Mouse (Mus musculus): ENCODE measurements around the gene Amh.
A peak's percentile ranks its signal among the peaks of the same experiment; 100 is the strongest.
"Not testable (repeated sequence)": the region's sequence is repeated elsewhere in the genome, so short reads cannot be mapped to it uniquely, and the experiment has no call there.

The Amh gene

DNA sequence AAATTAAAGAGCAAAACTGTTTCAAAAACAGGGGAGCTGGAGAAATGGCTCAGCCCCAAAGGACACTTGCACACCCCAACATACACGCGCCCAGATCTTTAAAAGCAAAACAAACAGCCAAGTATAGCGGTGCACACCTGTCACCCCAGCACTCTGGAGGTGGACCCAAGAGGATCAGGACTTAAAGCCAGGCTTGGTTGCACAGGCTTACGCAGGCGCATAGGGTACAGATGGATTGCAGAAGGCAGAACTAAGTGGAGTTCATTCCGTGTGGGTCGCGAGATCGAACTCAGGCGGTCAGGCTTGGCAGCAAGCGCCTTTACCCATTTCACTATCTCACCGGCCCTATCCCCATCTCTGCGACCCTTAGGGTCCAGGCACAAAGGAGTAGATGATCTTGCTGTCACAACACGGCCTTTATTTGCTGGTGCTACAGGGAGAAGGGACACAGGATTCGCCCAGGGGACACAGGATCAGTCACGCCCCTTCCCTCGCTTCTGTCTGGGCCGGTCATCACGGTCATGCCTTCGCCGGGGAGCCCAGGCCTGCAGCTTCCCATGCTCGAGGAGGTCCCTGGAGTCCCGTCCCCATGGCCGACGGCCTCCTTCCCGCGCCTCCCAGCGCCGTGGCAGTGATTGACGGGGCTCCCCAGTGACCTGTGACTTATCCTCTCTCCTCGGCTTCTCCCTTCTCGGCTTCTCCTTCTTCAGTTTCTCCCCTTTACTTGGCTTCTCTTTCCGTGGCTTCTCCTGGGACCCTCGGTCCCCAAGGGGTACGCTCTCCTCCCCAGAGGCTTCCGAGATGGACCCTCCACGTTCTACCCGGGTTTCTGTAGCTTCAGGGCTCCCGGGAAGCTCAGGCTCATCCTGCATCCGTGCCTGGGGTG, 3.3 kb downstream of the Amh start:
- no peak for DNase-seq (ENCODE audit: low spot score)

DNA sequence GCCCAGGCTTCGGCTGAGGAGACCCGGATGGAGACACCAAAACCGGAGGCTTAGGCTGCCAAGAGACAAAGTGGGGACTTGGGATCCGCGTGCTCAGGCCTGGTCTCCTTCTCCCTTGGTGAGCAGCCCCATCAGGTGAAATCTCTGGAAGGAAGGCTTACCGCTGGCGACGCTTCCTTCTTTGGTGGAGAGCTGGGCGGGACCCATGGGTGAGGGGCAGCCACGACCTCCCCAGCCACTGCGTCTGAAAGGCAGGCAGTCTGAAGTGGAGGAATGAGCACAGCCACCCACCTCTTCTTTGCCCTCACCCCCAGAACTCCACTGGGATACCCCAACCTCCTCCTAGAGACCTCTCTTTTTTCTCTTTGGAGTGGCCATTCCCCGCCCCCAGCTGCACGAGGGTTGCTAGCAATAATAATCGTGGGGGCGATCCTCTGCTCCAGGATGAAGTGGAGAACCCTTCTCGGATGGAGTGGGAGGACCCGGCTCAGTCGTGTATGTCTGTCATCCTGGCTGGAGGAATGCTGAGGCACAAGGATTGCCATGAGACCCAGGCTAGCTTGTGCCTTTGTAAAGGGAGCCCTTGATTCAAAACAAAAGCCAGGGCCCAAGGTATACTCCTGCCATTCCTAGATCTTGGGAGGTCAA, 4.1 kb downstream of the Amh start:
- DNase-seq (ENCODE audit: low spot score), result no peak

DNA sequence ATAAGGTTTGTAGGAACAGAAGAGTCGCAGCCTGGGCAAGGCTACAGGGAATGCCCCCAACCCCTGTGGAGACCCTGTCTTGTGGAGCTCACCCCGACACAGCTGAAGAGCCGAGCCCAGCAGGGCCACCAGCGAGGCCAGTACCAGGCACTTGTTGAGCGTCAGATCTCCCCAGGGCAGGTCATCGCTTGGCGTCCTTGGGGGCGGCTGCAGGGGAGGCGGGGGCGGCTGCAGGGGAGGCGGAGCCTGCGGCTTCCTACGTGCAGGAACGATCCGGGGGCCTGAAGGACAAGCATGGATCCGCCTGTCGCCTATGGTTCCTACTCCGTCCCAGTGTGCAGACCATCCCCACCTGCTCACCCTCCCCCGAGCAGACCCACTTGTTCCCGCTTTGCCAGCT, 5.0 kb downstream of the Amh start:
- no peak for DNase-seq (ENCODE audit: low spot score)

DNA sequence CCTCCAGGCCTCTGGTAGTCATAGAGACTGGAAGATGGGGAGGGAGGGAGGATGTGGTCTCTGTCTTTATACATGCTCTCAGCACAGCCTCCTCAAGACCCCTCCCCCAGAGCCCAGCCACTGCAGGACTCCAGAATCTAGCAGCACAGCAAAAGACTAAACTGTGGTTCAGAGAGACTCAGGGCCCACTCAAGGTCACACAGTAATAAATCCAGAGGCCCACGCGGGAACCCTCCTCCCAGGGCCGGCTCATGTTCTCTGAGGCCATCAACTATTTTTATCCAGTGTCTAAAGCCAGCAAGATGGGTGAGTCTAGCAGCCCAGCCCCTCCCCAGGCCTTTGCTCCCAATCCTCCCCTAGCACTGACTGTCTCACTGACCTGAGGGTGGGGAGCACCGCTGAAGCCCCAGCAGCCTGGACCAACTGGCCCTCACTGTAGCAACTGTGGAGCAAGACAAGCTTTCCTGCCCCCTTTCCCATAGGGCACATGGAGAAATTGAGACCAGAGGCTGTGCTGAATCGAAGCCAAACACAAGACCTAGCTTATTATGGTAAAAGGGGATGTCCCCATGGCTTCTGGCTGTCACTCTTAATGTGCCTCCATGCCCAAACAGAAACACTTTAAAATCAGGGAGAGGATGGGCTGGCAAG, 7.5 kb downstream of the Amh start:
- DNase-seq (ENCODE audit: low spot score), result no peak

DNA sequence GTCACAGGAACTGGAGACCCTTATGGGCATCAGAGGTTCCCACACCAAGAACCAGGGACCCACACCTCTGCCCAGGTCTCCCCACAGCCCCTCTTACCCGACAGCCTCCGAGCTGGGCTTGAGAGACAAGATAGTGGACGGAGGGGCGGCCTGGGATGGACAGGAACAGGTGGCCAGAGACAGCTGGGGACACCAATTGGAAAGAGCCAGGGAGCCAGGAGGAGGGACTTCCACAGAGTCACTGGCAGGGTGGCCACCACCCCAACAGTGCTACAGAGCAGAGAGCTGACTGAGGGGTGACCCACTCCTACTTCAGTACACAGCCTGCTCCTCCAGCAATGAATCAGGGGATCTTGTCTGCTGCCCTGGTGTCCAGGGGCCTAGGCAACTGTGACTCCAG, 8.3 kb downstream of the Amh start, which contains the start of gene Jsrp1:
TSS of gene Jsrp1 (minus strand) at position 133 of the 400 bp plus-strand sequence.
- DNase-seq (ENCODE audit: low spot score), result no peak

DNA sequence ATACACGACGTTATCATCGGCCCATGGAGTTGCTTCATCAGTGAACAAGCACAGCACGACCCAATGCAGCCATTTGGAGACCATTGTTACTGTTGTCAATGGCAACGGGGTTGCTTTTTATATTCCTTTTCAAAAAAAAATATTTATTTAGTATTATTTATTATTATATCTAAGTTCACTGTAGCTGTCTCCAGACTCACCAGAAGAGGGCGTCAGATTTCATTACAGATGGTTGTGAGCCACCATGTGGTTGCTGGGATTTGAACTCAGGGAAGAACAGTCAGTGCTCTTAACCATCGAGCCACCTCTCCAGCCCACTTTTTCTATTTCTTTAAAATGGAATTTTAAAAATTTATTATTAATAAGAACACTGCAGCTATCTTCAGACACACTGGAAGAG, 9.8 kb downstream of the Amh start:
- DNase-seq (ENCODE audit: low spot score), result no peak

DNA sequence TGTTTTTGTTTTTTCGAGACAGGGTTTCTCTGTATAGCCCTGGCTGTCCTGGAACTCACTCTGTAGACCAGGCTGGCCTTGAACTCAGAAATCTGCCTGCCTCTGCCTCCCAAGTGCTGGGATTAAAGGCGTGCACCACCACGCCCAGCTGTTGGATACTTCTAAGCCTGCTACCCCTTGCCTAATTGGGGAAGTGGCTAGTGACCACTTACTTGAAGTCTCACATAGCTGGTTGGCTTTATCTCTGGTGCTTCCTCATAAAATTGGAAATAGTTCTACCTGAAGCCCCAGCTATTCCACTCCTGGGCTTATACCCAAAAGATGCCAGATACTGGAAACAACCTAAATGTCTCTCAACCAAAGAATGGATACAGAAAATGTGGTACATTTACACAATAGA, 11.3 kb downstream of the Amh start:
- not testable (repeated sequence) for DNase-seq (ENCODE audit: low spot score)

DNA sequence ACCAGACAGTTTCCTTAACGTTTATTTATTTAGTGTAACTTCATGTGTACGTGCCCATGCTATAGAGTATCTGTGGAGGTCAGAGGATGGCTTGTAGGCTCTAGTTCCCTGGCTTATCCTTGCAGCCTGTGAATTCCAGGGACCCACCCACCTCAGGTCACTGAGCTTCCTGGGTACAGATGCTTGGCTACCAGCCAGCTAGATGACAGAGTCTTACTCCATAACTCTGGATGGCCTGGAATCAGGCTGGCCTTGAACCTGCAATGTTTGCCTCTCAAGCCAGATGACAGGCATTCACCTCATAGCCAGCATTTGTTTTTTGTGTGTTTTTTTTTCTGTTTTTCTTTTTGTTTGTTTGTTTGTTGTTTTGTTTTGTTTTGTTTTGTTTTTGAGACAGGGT, 12.1 kb downstream of the Amh start:
- no peak for DNase-seq (ENCODE audit: low spot score)

GRCm38 (mm10) chr10:80817955-80818354, 12.9 kb downstream of the Amh start:
- DNase-seq (ENCODE audit: low spot score), result not testable (repeated sequence)

DNA sequence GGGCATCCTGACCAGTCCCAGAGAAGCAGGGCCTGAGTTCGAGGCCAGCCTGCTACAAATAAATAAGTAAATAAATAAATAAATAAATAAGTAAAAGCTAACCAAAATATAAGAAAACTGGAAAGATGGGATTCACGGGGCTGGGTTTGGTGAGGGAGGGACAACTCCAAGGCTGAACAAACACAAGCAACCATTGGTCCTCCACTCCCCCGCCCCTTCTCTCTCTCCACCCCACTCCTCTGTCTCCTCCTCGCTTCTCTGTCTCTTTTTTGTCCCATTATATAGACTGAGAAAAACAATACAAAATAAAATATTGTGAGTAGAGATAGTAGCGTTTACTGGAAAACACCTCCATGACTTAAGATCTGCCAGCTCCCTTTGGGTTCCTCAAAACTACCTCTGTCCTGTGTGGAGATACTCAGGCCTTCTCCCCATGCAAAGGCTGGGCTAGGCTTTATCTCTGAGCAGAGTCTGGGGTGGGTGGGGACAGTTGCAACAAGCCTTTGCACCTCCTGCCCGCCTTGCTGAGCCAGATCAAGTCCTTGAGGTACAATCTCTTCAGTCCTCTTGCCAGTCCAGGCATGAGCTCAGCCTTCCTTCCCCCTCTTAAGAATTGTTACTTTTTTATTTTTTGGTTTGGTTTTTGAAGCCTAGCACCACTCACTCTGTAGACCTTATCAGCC, 13.7 kb downstream of the Amh start:
- no peak for DNase-seq (ENCODE audit: low spot score)

DNA sequence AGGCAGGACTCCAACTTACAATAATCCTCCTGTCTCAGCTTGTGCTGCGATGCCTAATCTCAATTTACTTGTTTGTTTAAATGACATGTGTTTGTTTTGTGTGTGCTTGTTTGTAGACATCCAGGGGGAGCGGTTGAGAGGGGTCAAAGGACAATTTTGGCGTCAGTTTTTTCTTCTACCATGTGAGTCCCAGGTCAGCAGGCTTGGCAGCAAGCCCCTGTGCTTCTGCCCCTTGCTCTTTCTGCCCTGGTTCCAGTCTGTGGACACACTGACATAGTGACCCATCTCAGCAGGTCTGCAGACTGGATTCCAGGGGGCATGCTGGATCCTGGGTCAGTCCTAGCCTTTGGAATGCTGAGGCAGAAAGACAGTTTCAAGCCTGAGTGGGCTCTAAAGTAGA, 14.4 kb downstream of the Amh start:
- DNase-seq (ENCODE audit: low spot score), result no peak

- peak; percentile 60 for DNase-seq (ENCODE audit: low spot score)
These were observed 16.9 kb downstream of the Amh start for GRCm38 (mm10) chr10:80821991-80822390.

- DNase-seq (ENCODE audit: low spot score), result no peak
These were observed 17.5 kb downstream of the Amh start for GRCm38 (mm10) chr10:80822528-80822927.

DNA sequence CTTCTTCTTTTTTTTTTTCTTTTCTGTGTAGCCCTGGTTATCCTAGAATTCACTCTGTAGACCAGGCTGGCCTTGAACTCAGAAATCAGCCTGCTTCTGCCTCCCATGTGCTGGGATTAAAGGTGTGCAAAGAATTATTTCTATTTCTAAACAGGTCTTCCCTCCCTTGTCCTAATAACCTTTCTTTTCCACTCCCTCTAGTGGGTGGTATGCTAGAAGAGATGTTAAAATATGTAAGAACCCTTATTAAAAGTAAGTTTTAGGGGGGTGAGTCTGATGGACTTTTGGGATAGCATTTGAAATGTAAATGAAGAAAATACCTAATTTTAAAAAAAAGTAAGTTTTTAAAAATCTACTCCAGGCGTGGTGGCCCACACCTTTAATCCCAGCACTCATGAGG, 18.3 kb downstream of the Amh start:
- no peak for DNase-seq (ENCODE audit: low spot score)

GRCm38 (mm10) chr10:80823847-80824643, 19.0 kb downstream of the Amh start:
- no peak for DNase-seq (ENCODE audit: low spot score)

- no peak for DNase-seq (ENCODE audit: low spot score)
These were observed 19.8 kb downstream of the Amh start for GRCm38 (mm10) chr10:80824827-80825226.

DNA sequence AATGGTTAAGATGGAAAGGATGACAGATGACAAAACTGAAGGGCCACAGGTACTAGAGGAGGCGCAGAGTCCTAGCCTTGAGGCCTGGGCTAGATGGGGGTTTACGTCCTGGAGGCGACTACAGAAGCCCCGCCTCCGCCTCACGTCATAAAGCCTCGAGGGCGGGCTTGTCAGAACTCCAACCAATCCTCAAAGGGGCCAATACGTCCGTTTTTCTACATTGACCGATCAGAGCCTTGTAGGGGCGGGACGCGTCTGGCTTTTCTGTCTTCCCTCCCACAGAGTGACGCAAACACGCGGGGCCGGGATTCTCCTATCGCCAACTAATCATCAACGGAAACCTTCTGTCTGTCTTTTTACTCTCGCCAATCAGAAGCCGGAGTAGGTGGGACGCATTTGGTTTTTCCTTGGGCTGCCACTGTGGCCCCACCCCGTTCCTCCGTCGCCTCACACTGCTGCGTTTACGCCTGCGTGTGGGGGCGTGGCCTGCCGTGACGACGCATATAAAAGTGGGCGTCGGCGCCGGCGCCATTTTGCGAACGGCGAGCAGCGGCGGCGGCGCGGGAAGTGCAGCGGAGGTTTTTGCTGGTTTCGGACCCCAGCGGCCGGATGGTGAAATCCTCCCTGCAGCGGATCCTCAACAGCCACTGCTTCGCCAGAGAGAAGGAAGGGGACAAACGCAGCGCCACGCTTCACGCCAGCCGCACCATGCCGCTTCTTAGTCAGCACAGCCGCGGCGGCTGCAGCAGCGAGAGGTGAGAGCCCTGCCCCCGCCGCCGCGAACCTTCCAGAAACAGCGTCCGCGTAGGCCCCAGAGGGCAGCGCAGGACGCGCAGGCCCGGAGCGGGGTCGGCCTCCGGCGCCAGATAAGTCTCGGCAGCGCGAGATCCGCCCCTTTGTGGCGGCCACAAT, 21.4 kb downstream of the Amh start, which contains the start of gene Oaz1:
TSS of gene Oaz1 (plus strand) at position 506 of the 912 bp plus-strand sequence.
- DNase-seq (ENCODE audit: low spot score), result peak; percentile 99

GRCm38 (mm10) chr10:80827063-80827869, 22.2 kb downstream of the Amh start:
- DNase-seq (ENCODE audit: low spot score), result no peak

DNA sequence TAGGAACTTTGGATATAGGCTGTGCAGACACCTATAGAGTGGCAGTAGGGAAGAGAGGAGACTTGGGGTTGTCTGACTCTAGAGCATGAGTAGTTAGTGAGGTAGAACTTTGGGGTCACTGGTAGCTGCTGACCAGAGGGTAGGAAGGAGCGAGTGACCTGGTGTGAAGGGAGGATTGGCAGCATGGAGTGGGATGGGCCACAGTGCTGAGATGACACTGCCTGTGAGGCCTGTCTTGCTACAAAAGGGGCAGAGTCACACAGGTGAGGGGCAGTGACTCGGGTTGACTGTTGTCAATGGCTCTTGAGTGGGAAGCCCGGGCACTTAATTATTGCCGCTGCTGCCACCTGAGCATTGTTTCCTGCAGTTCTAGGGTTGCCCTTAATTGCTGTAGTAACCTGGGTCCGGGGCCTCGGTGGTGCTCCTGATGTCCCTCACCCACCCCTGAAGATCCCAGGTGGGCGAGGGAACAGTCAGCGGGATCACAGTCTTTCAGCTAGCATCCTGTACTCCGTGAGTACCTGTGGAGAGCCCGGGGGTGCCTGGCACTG, 22.9 kb downstream of the Amh start:
- no peak for DNase-seq (ENCODE audit: low spot score)
